Mouse (Mus musculus): ENCODE measurements at regions not wholly inside any gene's neighbourhood (a gene's known extent, or its start where the extent isn't known, plus 50 kb on each side); places are given as distances from the start of the nearest gene placed in this dataset.
"Not testable (repeated sequence)": the region's sequence is repeated elsewhere in the genome, so short reads cannot be mapped to it uniquely, and the experiment has no call there.

GRCm38 (mm10) chr3:78581100-78581499 is 705.2 kb downstream of the Rapgef2 start:
- Histone ChIP-seq H3K4me3 (ENCODE audit: insufficient read depth in 1 of 2, low read depth in 1 of 2, low read length in 2 of 2, poor library complexity in 1 of 2, severe bottlenecking in 1 of 2) (no peak overlapping the region), H3K4me1 (ENCODE audit: control insufficient read depth in 2 of 2, insufficient read depth in 2 of 2, low read length in 2 of 2, poor library complexity in 1 of 2) (no peaks in the 10 kb centered on the region), H3K9ac (ENCODE audit: insufficient read depth, low read depth, low read length, poor library complexity, severe bottlenecking) (no peak overlapping the region), H3K36me3 (ENCODE audit: control insufficient read depth, insufficient read depth, low read length, poor library complexity, severe bottlenecking) (no peaks in the 10 kb centered on the region), H3K27ac (ENCODE audit: insufficient read depth, low read depth, low read length, poor library complexity, severe bottlenecking) (no peak overlapping the region), H3K9me3 (ENCODE audit: control insufficient read depth, insufficient read depth, low read depth, low read length) (no peaks in the 10 kb centered on the region)
- DNase-seq (ENCODE audit: low read depth, low spot score): no peak
- in situ Hi-C loops (cut with MboI; ENCODE audit: low sequenced_read_pairs in 2 of 2, unreplicated experiment in 2 of 2): no loop called here
- TF ChIP-seq ZC3H11A (IDR thresholded peaks at IDR 0.05; ENCODE audit: borderline replicate concordance, low read depth, low read length): no peak
- TF ChIP-seq CHD2 (IDR thresholded peaks at IDR 0.05; ENCODE audit: low read depth, low read length): no peak
- no peak for TF ChIP-seq HCFC1 (IDR thresholded peaks at IDR 0.05; ENCODE audit: borderline replicate concordance, insufficient read depth, low read length)
- TF ChIP-seq ZNF384 (IDR thresholded peaks at IDR 0.05; ENCODE audit: low read depth, low read length): no peak
- TF ChIP-seq MAFK (IDR thresholded peaks at IDR 0.05; ENCODE audit: insufficient read depth, low read depth, low read length): no peak

- DNase-seq (ENCODE audit: low read depth, low spot score): no peak
- no peak for TF ChIP-seq ZC3H11A (IDR thresholded peaks at IDR 0.05; ENCODE audit: borderline replicate concordance, low read depth, low read length)
- TF ChIP-seq MAFK (IDR thresholded peaks at IDR 0.05; ENCODE audit: insufficient read depth, low read depth, low read length): no peak
- TF ChIP-seq ZNF384 (IDR thresholded peaks at IDR 0.05; ENCODE audit: low read depth, low read length): no peak
- TF ChIP-seq CHD2 (IDR thresholded peaks at IDR 0.05; ENCODE audit: low read depth, low read length): no peak
- TF ChIP-seq HCFC1 (IDR thresholded peaks at IDR 0.05; ENCODE audit: borderline replicate concordance, insufficient read depth, low read length): no peak
- Histone ChIP-seq H3K27ac (ENCODE audit: insufficient read depth, low read depth, low read length, poor library complexity, severe bottlenecking) (no peak overlapping the region), H3K36me3 (ENCODE audit: control insufficient read depth, insufficient read depth, low read length, poor library complexity, severe bottlenecking) (no peaks in the 10 kb centered on the region), H3K9ac (ENCODE audit: insufficient read depth, low read depth, low read length, poor library complexity, severe bottlenecking) (no peak overlapping the region), H3K9me3 (ENCODE audit: control insufficient read depth, insufficient read depth, low read depth, low read length) (no peaks in the 10 kb centered on the region), H3K4me1 (ENCODE audit: control insufficient read depth in 2 of 2, insufficient read depth in 2 of 2, low read length in 2 of 2, poor library complexity in 1 of 2) (no peaks in the 10 kb centered on the region), H3K4me3 (ENCODE audit: insufficient read depth in 1 of 2, low read depth in 1 of 2, low read length in 2 of 2, poor library complexity in 1 of 2, severe bottlenecking in 1 of 2) (no peak overlapping the region)
- in situ Hi-C loops (cut with MboI; ENCODE audit: low sequenced_read_pairs in 2 of 2, unreplicated experiment in 2 of 2): no loop called here
Observed at GRCm38 (mm10) chr3:78575667-78576464, 710.5 kb downstream of the Rapgef2 start.

- Histone ChIP-seq H3K9me3 (ENCODE audit: control insufficient read depth, insufficient read depth, low read depth, low read length) (no peaks in the 10 kb centered on the region), H3K36me3 (ENCODE audit: control insufficient read depth, insufficient read depth, low read length, poor library complexity, severe bottlenecking) (no peaks in the 10 kb centered on the region), H3K27ac (ENCODE audit: insufficient read depth, low read depth, low read length, poor library complexity, severe bottlenecking) (no peak overlapping the region), H3K9ac (ENCODE audit: insufficient read depth, low read depth, low read length, poor library complexity, severe bottlenecking) (no peak overlapping the region), H3K4me1 (ENCODE audit: control insufficient read depth in 2 of 2, insufficient read depth in 2 of 2, low read length in 2 of 2, poor library complexity in 1 of 2) (no peaks in the 10 kb centered on the region), H3K4me3 (ENCODE audit: insufficient read depth in 1 of 2, low read depth in 1 of 2, low read length in 2 of 2, poor library complexity in 1 of 2, severe bottlenecking in 1 of 2) (no peak overlapping the region)
- in situ Hi-C loops (cut with MboI; ENCODE audit: low sequenced_read_pairs in 2 of 2, unreplicated experiment in 2 of 2): no loop called here
- DNase-seq (ENCODE audit: low read depth, low spot score): no peak
- TF ChIP-seq HCFC1 (IDR thresholded peaks at IDR 0.05; ENCODE audit: borderline replicate concordance, insufficient read depth, low read length) (no peak), ZNF384 (IDR thresholded peaks at IDR 0.05; ENCODE audit: low read depth, low read length) (no peak), CHD2 (IDR thresholded peaks at IDR 0.05; ENCODE audit: low read depth, low read length) (no peak), ZC3H11A (IDR thresholded peaks at IDR 0.05; ENCODE audit: borderline replicate concordance, low read depth, low read length) (no peak), MAFK (IDR thresholded peaks at IDR 0.05; ENCODE audit: insufficient read depth, low read depth, low read length) (no peak)
Observed at GRCm38 (mm10) chr3:78574807-78575206, 711.5 kb downstream of the Rapgef2 start.

- TF ChIP-seq HCFC1 (IDR thresholded peaks at IDR 0.05; ENCODE audit: borderline replicate concordance, insufficient read depth, low read length) (no peak), ZC3H11A (IDR thresholded peaks at IDR 0.05; ENCODE audit: borderline replicate concordance, low read depth, low read length) (no peak), CHD2 (IDR thresholded peaks at IDR 0.05; ENCODE audit: low read depth, low read length) (no peak), MAFK (IDR thresholded peaks at IDR 0.05; ENCODE audit: insufficient read depth, low read depth, low read length) (no peak), ZNF384 (IDR thresholded peaks at IDR 0.05; ENCODE audit: low read depth, low read length) (no peak)
- no peak for DNase-seq (ENCODE audit: low read depth, low spot score)
- in situ Hi-C loops (cut with MboI; ENCODE audit: low sequenced_read_pairs in 2 of 2, unreplicated experiment in 2 of 2): no loop called here
- no peak overlapping the region for H3K9ac ChIP-seq (ENCODE audit: insufficient read depth, low read depth, low read length, poor library complexity, severe bottlenecking)
- no peak overlapping the region for H3K27ac ChIP-seq (ENCODE audit: insufficient read depth, low read depth, low read length, poor library complexity, severe bottlenecking)
- H3K9me3 ChIP-seq (ENCODE audit: control insufficient read depth, insufficient read depth, low read depth, low read length): no peaks in the 10 kb centered on the region
- H3K36me3 ChIP-seq (ENCODE audit: control insufficient read depth, insufficient read depth, low read length, poor library complexity, severe bottlenecking): no peaks in the 10 kb centered on the region
- no peak overlapping the region for H3K4me3 ChIP-seq (ENCODE audit: insufficient read depth in 1 of 2, low read depth in 1 of 2, low read length in 2 of 2, poor library complexity in 1 of 2, severe bottlenecking in 1 of 2)
- H3K4me1 ChIP-seq (ENCODE audit: control insufficient read depth in 2 of 2, insufficient read depth in 2 of 2, low read length in 2 of 2, poor library complexity in 1 of 2): no peaks in the 10 kb centered on the region
Observed at GRCm38 (mm10) chr3:78573299-78573698, 713.0 kb downstream of the Rapgef2 start.

GRCm38 (mm10) chr3:78564926-78565325 is 721.4 kb downstream of the Rapgef2 start:
- H3K9me3 ChIP-seq (ENCODE audit: control insufficient read depth, insufficient read depth, low read depth, low read length); H3K36me3 ChIP-seq (ENCODE audit: control insufficient read depth, insufficient read depth, low read length, poor library complexity, severe bottlenecking); H3K4me3 ChIP-seq (ENCODE audit: insufficient read depth in 1 of 2, low read depth in 1 of 2, low read length in 2 of 2, poor library complexity in 1 of 2, severe bottlenecking in 1 of 2); H3K27ac ChIP-seq (ENCODE audit: insufficient read depth, low read depth, low read length, poor library complexity, severe bottlenecking); in situ Hi-C loops (cut with MboI; ENCODE audit: low sequenced_read_pairs in 2 of 2, unreplicated experiment in 2 of 2); H3K9ac ChIP-seq (ENCODE audit: insufficient read depth, low read depth, low read length, poor library complexity, severe bottlenecking); DNase-seq (ENCODE audit: low read depth, low spot score); H3K4me1 ChIP-seq (ENCODE audit: control insufficient read depth in 2 of 2, insufficient read depth in 2 of 2, low read length in 2 of 2, poor library complexity in 1 of 2): not testable (repeated sequence)

Data from ES-E14 (cell line).